Mouse (Mus musculus) lung, adult 2 months (tissue): ENCODE measurements around the gene Mvp.

Experiments used
- CTCF ChIP-seq: fragments of 200-500 bp; IDR thresholded peaks from 2 replicates; pipeline ENCODE4 v1.5.1; 2011; ENCODE audit warnings: mild to moderate bottlenecking, low read length, control low read depth; ENCODE audit not compliant: insufficient read depth
- POLR2A ChIP-seq: fragments of 200-500 bp; IDR thresholded peaks from 2 replicates; pipeline ENCODE4 v1.6.1; 2011; ENCODE audit warnings: low read depth, mild to moderate bottlenecking, control low read depth, low read length, borderline replicate concordance; ENCODE audit errors: extremely low read depth

DNA sequence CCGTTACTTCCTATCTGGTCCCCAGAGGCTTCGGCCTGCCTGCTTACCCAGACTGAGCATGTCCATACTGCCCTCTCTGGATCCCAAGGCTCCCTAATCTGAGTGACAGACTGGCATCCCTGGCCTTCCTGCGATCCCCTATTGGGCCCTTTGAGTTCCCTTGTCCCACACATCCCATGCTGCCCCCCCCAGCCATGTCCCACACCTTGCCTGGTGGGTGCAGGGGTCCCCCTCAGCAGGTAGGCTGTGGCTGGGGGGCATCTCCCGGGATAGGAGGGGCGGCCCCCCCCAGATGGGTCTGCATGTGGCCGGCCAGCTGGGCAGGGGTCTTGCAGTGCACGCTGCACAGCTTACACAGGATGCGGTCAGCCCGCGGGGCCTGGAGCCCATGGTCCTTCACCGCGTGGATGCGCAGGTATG, 8.9 kb upstream of the Mvp start:
- TF ChIP-seq CTCF (no peak), POLR2A (no peak)
